Mouse (Mus musculus): ENCODE results near the gene Sema4g. TPM values are rescaled to one million over a fixed set of nuclear protein-coding genes. Genes with fewer than 3 reads are reported as not detected.
A peak's percentile ranks its signal among the peaks of the same experiment; 100 is the strongest.

Gene Sema4g
- polyA plus RNA-seq, 1 experiment: 0.53 TPM

DNA sequence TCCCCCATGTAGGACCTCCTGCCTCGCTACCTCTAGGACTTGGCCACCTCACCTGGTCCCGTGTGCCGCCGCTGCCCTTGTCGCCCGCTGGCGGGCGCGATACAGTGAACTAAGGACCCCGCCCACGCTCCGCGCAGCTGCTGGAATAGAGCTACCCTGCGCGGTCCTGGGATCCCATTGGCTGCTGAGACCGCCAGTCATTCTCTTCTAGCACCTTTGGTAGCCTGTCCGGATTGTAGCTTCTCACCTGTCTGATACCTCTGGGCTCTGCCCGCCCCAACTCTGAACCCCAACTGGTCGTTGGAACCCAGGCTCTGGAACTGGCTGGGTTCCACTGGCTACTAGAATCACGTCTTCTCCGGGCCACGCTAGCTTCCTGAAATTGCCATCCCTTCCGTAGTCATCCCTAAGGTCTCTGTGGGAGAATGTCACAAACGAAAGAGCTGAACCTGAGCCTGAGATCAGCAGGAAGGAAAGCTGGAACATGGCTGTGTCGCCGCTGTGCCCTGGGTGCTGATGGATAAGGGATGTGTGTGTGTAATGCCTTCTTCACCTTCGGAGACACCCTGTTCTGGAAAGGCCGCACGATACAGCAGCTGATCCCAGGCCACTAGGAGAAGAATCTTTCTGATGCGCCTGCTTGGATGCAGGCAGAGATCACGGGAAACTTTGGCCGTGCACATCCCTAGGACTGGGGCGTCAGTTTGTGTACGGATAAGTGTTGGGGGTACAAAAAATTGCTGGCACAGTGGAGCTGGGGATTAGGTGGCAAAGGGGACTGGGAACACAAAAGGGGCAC, 57.8 kb downstream of the Sema4g start:
- peak overlapping the region; percentile 91 for H3K4me3 ChIP-seq (replicated peaks)
- H3K27me3 ChIP-seq (replicated peaks): peaks cover 45% of the 10 kb centered on the region
- H3K9me3 ChIP-seq: no peaks in the 10 kb centered on the region
- peaks cover 43% of the 10 kb centered on the region for H3K4me1 ChIP-seq
- TF ChIP-seq GATA1 (IDR thresholded peaks at IDR 0.05; ENCODE audit: borderline replicate concordance, low read length): no peak
- no peak for TF ChIP-seq FLI1 (IDR thresholded peaks at IDR 0.05; ENCODE audit: low read length)
- H3K36me3 ChIP-seq (replicated peaks; ENCODE audit: low read length): peaks cover 26% of the 10 kb centered on the region

DNA sequence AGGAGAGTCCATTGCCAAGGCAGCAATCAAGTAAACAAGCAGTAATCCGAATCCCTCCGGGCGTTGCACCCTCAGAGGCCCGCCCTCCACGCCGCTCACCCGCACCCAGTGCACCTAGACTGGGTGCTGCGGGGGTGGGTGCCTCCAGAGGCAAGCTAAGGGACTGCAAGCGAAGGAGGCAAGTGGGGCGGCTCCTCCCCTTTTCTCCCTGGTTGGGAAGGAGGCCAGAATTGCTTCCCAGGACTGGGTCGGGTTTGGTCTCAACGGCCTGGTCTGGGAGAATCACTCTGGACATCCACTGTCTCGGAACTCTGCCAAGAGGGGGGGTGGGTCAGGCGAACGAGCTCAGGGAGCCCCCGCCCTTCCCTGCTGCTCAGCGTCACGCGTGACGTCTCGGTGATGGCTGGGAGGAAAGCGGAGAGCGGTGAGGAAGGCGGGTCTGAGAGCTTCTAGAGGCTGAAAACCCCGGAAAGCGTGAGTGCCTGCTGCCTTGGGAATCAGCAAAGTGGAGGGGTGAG, 58.6 kb downstream of the Sema4g start, which contains the start of gene Sfxn3:
TSS of gene Sfxn3 (plus strand) at position 87 of the 518 bp plus-strand sequence.
- Histone ChIP-seq H3K36me3 (replicated peaks; ENCODE audit: low read length) (peaks cover 34% of the 10 kb centered on the region), H3K4me3 (replicated peaks) (peak within 1 kb of the TSS; percentile 91), H3K9me3 (no peaks in the 10 kb centered on the region), H3K27me3 (replicated peaks) (peaks cover 38% of the 10 kb centered on the region), H3K4me1 (peaks cover 51% of the 10 kb centered on the region)
- TF ChIP-seq FLI1 (IDR thresholded peaks at IDR 0.05; ENCODE audit: low read length): no peak
- no peak for TF ChIP-seq GATA1 (IDR thresholded peaks at IDR 0.05; ENCODE audit: borderline replicate concordance, low read length)

DNA sequence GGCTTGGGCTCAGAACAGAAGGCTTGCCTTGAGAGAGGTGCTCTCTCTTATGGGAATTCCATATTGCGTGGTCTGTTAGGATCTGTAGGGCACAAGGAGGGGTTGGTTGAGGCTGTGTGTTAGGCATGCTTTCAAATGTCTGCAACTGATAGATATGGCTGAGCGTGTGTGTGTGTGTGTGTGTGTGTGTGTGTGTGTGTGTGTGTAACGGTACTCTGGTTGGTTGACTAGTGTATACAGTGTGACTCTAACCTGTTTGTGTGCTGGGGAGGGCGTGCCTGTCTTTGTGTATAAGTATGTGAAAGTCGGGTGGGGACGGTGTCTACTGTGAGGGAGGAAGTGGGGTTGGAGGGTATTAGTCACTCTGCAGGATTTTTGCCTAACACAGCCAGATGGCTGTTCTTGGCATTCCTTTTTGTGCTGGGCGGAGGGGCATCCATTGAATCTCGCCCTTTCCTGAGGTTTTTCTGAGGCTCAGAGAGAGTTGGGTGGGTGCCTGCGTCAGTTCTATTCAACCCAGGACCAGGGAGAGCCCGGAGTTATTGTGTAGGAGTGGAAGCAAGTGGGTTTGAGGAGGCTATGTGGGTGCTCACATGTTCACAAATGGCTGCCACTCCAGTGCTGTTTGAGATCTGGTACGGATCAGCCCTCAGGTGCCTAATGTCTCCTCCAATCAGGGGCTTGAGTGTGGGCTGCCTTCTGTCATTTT, 59.2 kb downstream of the Sema4g start:
- Histone ChIP-seq H3K27me3 (replicated peaks) (peaks cover 36% of the 10 kb centered on the region), H3K4me1 (peaks cover 57% of the 10 kb centered on the region), H3K9me3 (no peaks in the 10 kb centered on the region), H3K4me3 (replicated peaks) (peak overlapping the region; percentile 91), H3K36me3 (replicated peaks; ENCODE audit: low read length) (peaks cover 40% of the 10 kb centered on the region)
- TF ChIP-seq FLI1 (IDR thresholded peaks at IDR 0.05; ENCODE audit: low read length): no peak
- no peak for TF ChIP-seq GATA1 (IDR thresholded peaks at IDR 0.05; ENCODE audit: borderline replicate concordance, low read length)

DNA sequence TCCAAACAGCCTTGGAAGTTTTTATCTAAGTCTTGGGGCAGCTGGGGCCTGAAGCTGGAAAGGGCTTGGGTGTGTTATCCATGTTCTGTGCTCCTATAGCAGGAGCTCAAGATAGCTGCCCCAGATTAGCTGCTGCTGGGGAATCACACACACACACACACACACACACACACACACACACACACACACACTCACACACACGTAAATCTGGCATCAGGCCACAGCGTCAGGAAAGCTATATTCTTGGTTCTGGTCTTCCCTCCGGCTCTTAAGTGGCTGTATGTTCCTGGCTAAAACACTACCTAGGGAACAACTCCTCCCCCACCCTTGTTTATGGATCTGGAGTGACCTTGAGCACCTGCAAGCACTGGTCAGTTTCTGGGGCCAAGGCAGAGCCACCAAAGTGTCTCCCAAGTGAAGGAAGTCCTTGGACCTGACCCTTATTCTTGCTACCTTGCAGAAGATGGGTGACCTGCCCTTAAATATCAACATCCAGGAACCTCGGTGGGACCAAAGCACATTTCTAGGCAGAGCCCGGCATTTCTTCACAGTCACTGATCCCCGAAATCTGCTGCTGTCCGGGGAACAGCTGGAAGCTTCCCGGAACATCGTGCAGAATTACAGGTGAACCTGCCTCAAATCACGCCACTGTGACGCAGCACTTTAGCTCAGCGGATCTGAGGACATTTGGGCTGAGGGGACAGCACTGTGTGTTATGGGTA, 59.9 kb downstream of the Sema4g start:
- H3K36me3 ChIP-seq (replicated peaks; ENCODE audit: low read length): peaks cover 46% of the 10 kb centered on the region
- peaks cover 29% of the 10 kb centered on the region for H3K27me3 ChIP-seq (replicated peaks)
- H3K4me3 ChIP-seq (replicated peaks): peak overlapping the region; percentile 91
- H3K4me1 ChIP-seq: peaks cover 63% of the 10 kb centered on the region
- TF ChIP-seq GATA1 (IDR thresholded peaks at IDR 0.05; ENCODE audit: borderline replicate concordance, low read length): no peak
- TF ChIP-seq FLI1 (IDR thresholded peaks at IDR 0.05; ENCODE audit: low read length): no peak
- no peaks in the 10 kb centered on the region for H3K9me3 ChIP-seq

- TF ChIP-seq GATA1 (IDR thresholded peaks at IDR 0.05; ENCODE audit: borderline replicate concordance, low read length) (no peak), FLI1 (IDR thresholded peaks at IDR 0.05; ENCODE audit: low read length) (no peak)
- Histone ChIP-seq H3K36me3 (replicated peaks; ENCODE audit: low read length) (peaks cover 48% of the 10 kb centered on the region), H3K27me3 (replicated peaks) (peaks cover 23% of the 10 kb centered on the region), H3K4me3 (replicated peaks) (no peak overlapping the region), H3K9me3 (no peaks in the 10 kb centered on the region), H3K4me1 (peaks cover 68% of the 10 kb centered on the region)
Measured at GRCm38 (mm10) chr19:45049523-45049922, 60.6 kb downstream of the Sema4g start.

Other genes starting within 250 kb of the Sema4g start
- not detected in 2 replicates for gene Pax2, start 233.1 kb upstream of the Sema4g start, polyA plus RNA-seq (2012; ENCODE audit: insufficient read depth, low replicate concordance)
- gene Slf2, start 58.0 kb upstream of the Sema4g start, polyA plus RNA-seq (2012; ENCODE audit: insufficient read depth, low replicate concordance): 5.7 and 9.2 TPM in 2 replicates
- gene Twnk, start 16.6 kb downstream of the Sema4g start, polyA plus RNA-seq (2012; ENCODE audit: insufficient read depth, low replicate concordance): 2.0 and 7.3 TPM in 2 replicates
- gene Mrpl43, start 17.3 kb downstream of the Sema4g start, polyA plus RNA-seq (2012; ENCODE audit: insufficient read depth, low replicate concordance): 76.4 and 192 TPM in 2 replicates
- 59.9 and 91.6 TPM in 2 replicates for gene Lzts2, start 25.3 kb downstream of the Sema4g start, polyA plus RNA-seq (2012; ENCODE audit: insufficient read depth, low replicate concordance)
- 0.02 TPM in 1 of 2 replicates, not detected in the other for gene Pdzd7, start 56.6 kb downstream of the Sema4g start, polyA plus RNA-seq (2012; ENCODE audit: insufficient read depth, low replicate concordance)
- gene Sfxn3, start 58.4 kb downstream of the Sema4g start, polyA plus RNA-seq (2012; ENCODE audit: insufficient read depth, low replicate concordance): 4.4 TPM in 2 replicates
- 0.54 TPM in 1 of 2 replicates, not detected in the other for gene Kazald1, start 86.1 kb downstream of the Sema4g start, polyA plus RNA-seq (2012; ENCODE audit: insufficient read depth, low replicate concordance)
- gene Tlx1, start 161.6 kb downstream of the Sema4g start, polyA plus RNA-seq (2012; ENCODE audit: insufficient read depth, low replicate concordance): not detected in 2 replicates
- 0.34 TPM in 1 of 2 replicates, not detected in the other for gene Lbx1, start 246.7 kb downstream of the Sema4g start, polyA plus RNA-seq (2012; ENCODE audit: insufficient read depth, low replicate concordance)

All from megakaryocyte, embryonic 14.5 days (primary cell).